Mouse (Mus musculus): ENCODE measurements around the gene Shisa5. TPM values are rescaled to one million over a fixed set of nuclear protein-coding genes. Genes with fewer than 3 reads are reported as not detected.

Shisa5 gene
- polyA plus RNA-seq, 1 experiment from 2014 or later: 122 TPM

GRCm38 (mm10) chr9:109091802-109092201, 53.4 kb downstream of the Shisa5 start:
- Histone ChIP-seq H3K9me3 (replicated peaks; ENCODE audit: low read length) (no peaks in the 10 kb centered on the region), H3K27me3 (ENCODE audit: insufficient read depth, low read length) (no peaks in the 10 kb centered on the region), H3K27ac (no peak overlapping the region), H3K4me1 (replicated peaks; ENCODE audit: insufficient read depth, low read length) (peaks cover 20% of the 10 kb centered on the region), H3K4me3 (replicated peaks; ENCODE audit: low read depth, low read length) (no peak overlapping the region), H3K4me2 (ENCODE audit: low read length) (no peak overlapping the region), H3K36me3 (ENCODE audit: insufficient read depth, low read length) (no peaks in the 10 kb centered on the region), H3K9ac (ENCODE audit: low read depth, low read length) (no peak overlapping the region)
- ATAC-seq (replicated peaks; ENCODE audit: low FRiP score, low read depth): no peak
- DNase-seq (ENCODE audit: low spot score): no peak
- 84% methylated on average over 8 of the region's 8 CpGs for WGBS
- TF ChIP-seq CTCF (IDR thresholded peaks at IDR 0.05; ENCODE audit: low read depth): no peak

GRCm38 (mm10) chr9:109092799-109093198, 54.4 kb downstream of the Shisa5 start:
- WGBS: 52% methylated on average over 6 of the region's 6 CpGs
- no peak overlapping the region for H3K27ac ChIP-seq
- DNase-seq (ENCODE audit: low spot score) (no peak), ATAC-seq (replicated peaks; ENCODE audit: low FRiP score, low read depth) (no peak)
- H3K9ac ChIP-seq (ENCODE audit: low read depth, low read length): no peak overlapping the region
- H3K27me3 ChIP-seq (ENCODE audit: insufficient read depth, low read length): no peaks in the 10 kb centered on the region
- H3K9me3 ChIP-seq (replicated peaks; ENCODE audit: low read length): no peaks in the 10 kb centered on the region
- H3K4me1 ChIP-seq (replicated peaks; ENCODE audit: insufficient read depth, low read length): peaks cover 25% of the 10 kb centered on the region
- no peak overlapping the region for H3K4me2 ChIP-seq (ENCODE audit: low read length)
- TF ChIP-seq CTCF (IDR thresholded peaks at IDR 0.05; ENCODE audit: low read depth): no peak
- no peaks in the 10 kb centered on the region for H3K36me3 ChIP-seq (ENCODE audit: insufficient read depth, low read length)
- no peak overlapping the region for H3K4me3 ChIP-seq (replicated peaks; ENCODE audit: low read depth, low read length)

- Histone ChIP-seq H3K9ac (ENCODE audit: low read depth, low read length) (peak overlapping the region; percentile 91), H3K27ac (peak overlapping the region; percentile 98), H3K36me3 (ENCODE audit: insufficient read depth, low read length) (no peaks in the 10 kb centered on the region), H3K9me3 (replicated peaks; ENCODE audit: low read length) (no peaks in the 10 kb centered on the region), H3K4me1 (replicated peaks; ENCODE audit: insufficient read depth, low read length) (peaks cover 36% of the 10 kb centered on the region), H3K4me3 (replicated peaks; ENCODE audit: low read depth, low read length) (peak overlapping the region; percentile 74), H3K4me2 (ENCODE audit: low read length) (peak overlapping the region; percentile 91), H3K27me3 (ENCODE audit: insufficient read depth, low read length) (no peaks in the 10 kb centered on the region)
- ATAC-seq (replicated peaks; ENCODE audit: low FRiP score, low read depth) (peak; percentile 15), DNase-seq (ENCODE audit: low spot score) (no peak)
- 13% methylated on average over 11 of the region's 11 CpGs for WGBS
- no peak for TF ChIP-seq CTCF (IDR thresholded peaks at IDR 0.05; ENCODE audit: low read depth)
Observed at GRCm38 (mm10) chr9:109093786-109094552, 55.6 kb downstream of the Shisa5 start.

- Histone ChIP-seq H3K9me3 (replicated peaks; ENCODE audit: low read length) (no peaks in the 10 kb centered on the region), H3K27ac (peak overlapping the region; percentile 98), H3K9ac (ENCODE audit: low read depth, low read length) (peak overlapping the region; percentile 91), H3K36me3 (ENCODE audit: insufficient read depth, low read length) (no peaks in the 10 kb centered on the region), H3K4me2 (ENCODE audit: low read length) (peak overlapping the region; percentile 91), H3K4me3 (replicated peaks; ENCODE audit: low read depth, low read length) (peak overlapping the region; percentile 74), H3K27me3 (ENCODE audit: insufficient read depth, low read length) (no peaks in the 10 kb centered on the region), H3K4me1 (replicated peaks; ENCODE audit: insufficient read depth, low read length) (peaks cover 43% of the 10 kb centered on the region)
- DNase-seq (ENCODE audit: low spot score): peak; percentile 53
- no peak for TF ChIP-seq CTCF (IDR thresholded peaks at IDR 0.05; ENCODE audit: low read depth)
- WGBS: 1% methylated on average over 20 of the region's 21 CpGs
- peak; percentile 34 for ATAC-seq (replicated peaks; ENCODE audit: low FRiP score, low read depth)
Observed at GRCm38 (mm10) chr9:109094553-109095136, 56.3 kb downstream of the Shisa5 start.

GRCm38 (mm10) chr9:109095137-109095982, 57.0 kb downstream of the Shisa5 start, which contains the start of gene Plxnb1:
Gene Plxnb1, plus strand, starts transcription at chr9:109095389.
- no peaks in the 10 kb centered on the region for H3K36me3 ChIP-seq (ENCODE audit: insufficient read depth, low read length)
- peaks cover 44% of the 10 kb centered on the region for H3K4me1 ChIP-seq (replicated peaks; ENCODE audit: insufficient read depth, low read length)
- peak within 1 kb of the TSS; percentile 98 for H3K27ac ChIP-seq
- WGBS: under 1% methylated on average over 89 of the region's 102 CpGs
- peak; percentile 58 for ATAC-seq (replicated peaks; ENCODE audit: low FRiP score, low read depth)
- DNase-seq (ENCODE audit: low spot score): peak; percentile 86
- H3K9me3 ChIP-seq (replicated peaks; ENCODE audit: low read length): no peaks in the 10 kb centered on the region
- no peaks in the 10 kb centered on the region for H3K27me3 ChIP-seq (ENCODE audit: insufficient read depth, low read length)
- H3K9ac ChIP-seq (ENCODE audit: low read depth, low read length): peak within 1 kb of the TSS; percentile 91
- TF ChIP-seq CTCF (IDR thresholded peaks at IDR 0.05; ENCODE audit: low read depth): no peak
- H3K4me2 ChIP-seq (ENCODE audit: low read length): peak within 1 kb of the TSS; percentile 91
- peak within 1 kb of the TSS; percentile 74 for H3K4me3 ChIP-seq (replicated peaks; ENCODE audit: low read depth, low read length)

GRCm38 (mm10) chr9:109096251-109096661, 57.9 kb downstream of the Shisa5 start:
- no peak for TF ChIP-seq CTCF (IDR thresholded peaks at IDR 0.05; ENCODE audit: low read depth)
- ATAC-seq (replicated peaks; ENCODE audit: low FRiP score, low read depth) (no peak), DNase-seq (ENCODE audit: low spot score) (no peak)
- H3K27ac ChIP-seq: peak overlapping the region; percentile 98
- H3K4me3 ChIP-seq (replicated peaks; ENCODE audit: low read depth, low read length): peak overlapping the region; percentile 74
- WGBS: 18% methylated on average over 9 of the region's 9 CpGs
- peaks cover 44% of the 10 kb centered on the region for H3K4me1 ChIP-seq (replicated peaks; ENCODE audit: insufficient read depth, low read length)
- H3K9ac ChIP-seq (ENCODE audit: low read depth, low read length): peak overlapping the region; percentile 91
- peak overlapping the region; percentile 91 for H3K4me2 ChIP-seq (ENCODE audit: low read length)
- H3K36me3 ChIP-seq (ENCODE audit: insufficient read depth, low read length): 0 out of 2 replicates have a peak, but pooled peaks cover 4% of the 10 kb centered on the region
- H3K27me3 ChIP-seq (ENCODE audit: insufficient read depth, low read length): no peaks in the 10 kb centered on the region
- H3K9me3 ChIP-seq (replicated peaks; ENCODE audit: low read length): no peaks in the 10 kb centered on the region
